Mouse (Mus musculus): ENCODE data around the gene Fktn. TPM values are rescaled to one million over a fixed set of nuclear protein-coding genes. Genes with fewer than 3 reads are reported as not detected.

Gene Fktn
- total and polyA plus RNA-seq, 2 experiments from 2014 or later: 13.2 to 15.2 TPM

DNA sequence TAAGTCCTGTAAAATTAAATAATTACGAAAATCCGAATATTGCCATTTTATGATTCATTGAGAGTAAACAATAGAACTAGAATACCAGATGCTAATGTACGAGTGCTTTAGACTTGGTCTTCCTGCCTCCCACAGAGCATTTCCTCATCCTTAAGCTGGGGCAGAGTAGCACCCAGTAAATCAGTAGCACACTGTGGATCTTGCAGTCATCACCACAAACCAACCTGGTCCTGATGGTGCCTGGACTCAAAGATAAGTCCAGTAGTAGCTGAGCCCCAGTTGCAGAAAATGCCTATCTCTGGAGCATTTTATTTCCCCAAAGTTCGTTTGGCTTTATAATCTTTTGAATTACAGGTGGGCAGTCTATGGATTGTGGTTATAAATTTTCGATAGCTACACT, 73.1 kb downstream of the Fktn start:
- no peaks in the 10 kb centered on the region for H3K36me3 ChIP-seq (ENCODE audit: insufficient read depth, low read length)
- H3K27ac ChIP-seq: no peak overlapping the region
- no peaks in the 10 kb centered on the region for H3K4me1 ChIP-seq (ENCODE audit: insufficient read depth, low read length)
- WGBS: 78% methylated on average over 5 of the region's 5 CpGs
- H3K9ac ChIP-seq (replicated peaks; ENCODE audit: low read length): no peak overlapping the region
- H3K9me3 ChIP-seq (ENCODE audit: low read length): no peaks in the 10 kb centered on the region
- no peak overlapping the region for H3K4me2 ChIP-seq (ENCODE audit: low read depth, low read length)
- no peak overlapping the region for H3K4me3 ChIP-seq (ENCODE audit: low read length)
- no peak for TF ChIP-seq CTCF (IDR thresholded peaks at IDR 0.05; ENCODE audit: low read depth)
- no peak for DNase-seq (ENCODE audit: low spot score)
- ATAC-seq: no peak
- H3K27me3 ChIP-seq (ENCODE audit: insufficient read depth, low read length): no peaks in the 10 kb centered on the region

DNA sequence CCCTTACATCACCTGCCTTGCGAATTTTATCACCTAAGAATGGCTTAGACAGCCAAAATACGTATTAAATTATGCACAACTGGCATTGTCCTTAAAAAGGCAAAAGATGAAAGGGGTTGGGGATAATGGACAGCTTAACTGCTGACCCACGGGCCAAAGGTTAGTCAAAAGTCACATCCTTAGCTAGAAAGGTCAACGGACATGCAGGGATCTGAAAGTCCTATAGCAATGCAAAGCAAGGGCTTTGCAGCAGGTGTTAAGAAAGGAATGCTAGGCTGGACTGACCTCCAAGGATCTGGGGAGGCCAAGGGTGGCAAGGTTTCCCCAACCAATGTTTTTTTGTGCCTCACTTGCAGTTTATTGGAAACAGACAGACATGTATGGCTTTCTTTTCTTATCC, 75.5 kb downstream of the Fktn start:
- WGBS: 15% methylated on average over 4 of the region's 4 CpGs
- Histone ChIP-seq H3K27me3 (ENCODE audit: insufficient read depth, low read length) (no peaks in the 10 kb centered on the region), H3K4me2 (ENCODE audit: low read depth, low read length) (no peak overlapping the region), H3K9ac (replicated peaks; ENCODE audit: low read length) (no peak overlapping the region), H3K27ac (no peak overlapping the region), H3K9me3 (ENCODE audit: low read length) (no peaks in the 10 kb centered on the region), H3K4me3 (ENCODE audit: low read length) (no peak overlapping the region), H3K36me3 (ENCODE audit: insufficient read depth, low read length) (no peaks in the 10 kb centered on the region), H3K4me1 (ENCODE audit: insufficient read depth, low read length) (no peaks in the 10 kb centered on the region)
- no peak for TF ChIP-seq CTCF (IDR thresholded peaks at IDR 0.05; ENCODE audit: low read depth)
- ATAC-seq (no peak), DNase-seq (ENCODE audit: low spot score) (no peak)

DNA sequence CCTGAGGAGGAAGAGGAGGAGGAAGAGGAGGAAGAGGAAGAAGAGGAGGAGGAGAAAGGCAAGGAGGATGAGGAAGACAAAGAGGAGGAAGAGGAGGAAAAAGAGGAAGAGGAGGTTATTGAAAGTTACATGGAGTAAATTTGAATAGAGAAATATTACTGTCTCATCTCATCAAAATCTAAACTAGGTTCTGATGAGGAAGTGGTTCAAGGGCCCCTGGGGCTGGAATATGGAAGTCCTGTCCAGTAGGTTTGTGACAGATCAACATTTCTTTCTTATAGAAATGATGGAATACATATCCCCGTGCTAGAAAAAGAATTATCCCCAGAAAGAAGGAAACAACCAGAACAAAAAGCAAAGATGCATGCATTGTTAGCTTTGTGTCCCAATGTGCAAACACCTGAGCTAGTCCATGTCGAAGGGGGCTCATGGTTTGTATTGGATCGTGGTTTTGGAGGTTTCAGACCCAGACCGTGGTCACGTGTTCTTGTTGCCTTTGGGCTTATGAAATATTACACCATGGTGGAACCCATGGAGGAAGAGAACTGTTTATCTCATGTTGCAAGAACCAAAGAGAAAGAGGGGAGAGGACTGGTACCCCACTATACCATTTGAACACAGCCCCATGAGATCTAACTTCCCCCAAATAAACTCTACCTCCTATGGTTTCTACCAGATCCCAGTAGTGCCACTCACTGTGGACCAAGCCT, 80.6 kb downstream of the Fktn start:
- DNase-seq (ENCODE audit: low spot score): no peak

DNA sequence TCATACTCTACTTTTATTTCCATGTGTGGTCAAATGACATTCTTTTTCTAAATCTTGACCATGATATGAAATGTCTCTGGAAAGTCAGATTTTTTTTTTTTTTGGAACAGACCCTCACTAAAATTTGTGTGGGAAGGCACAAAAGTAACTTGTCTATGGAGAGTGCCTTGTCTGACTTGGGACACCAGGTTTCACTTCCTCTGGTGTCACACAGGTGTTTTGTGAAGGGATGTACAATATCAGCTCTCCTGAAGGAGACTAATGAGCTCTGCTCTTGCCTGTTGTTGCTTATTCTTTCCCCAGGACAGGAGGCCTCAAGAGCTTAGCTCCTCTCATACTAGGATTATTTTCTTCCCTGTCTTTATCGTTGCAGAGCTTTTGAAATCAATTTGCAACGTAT, 81.3 kb downstream of the Fktn start:
- H3K27me3 ChIP-seq (ENCODE audit: insufficient read depth, low read length): no peaks in the 10 kb centered on the region
- H3K27ac ChIP-seq: no peak overlapping the region
- H3K9ac ChIP-seq (replicated peaks; ENCODE audit: low read length): no peak overlapping the region
- H3K4me1 ChIP-seq (ENCODE audit: insufficient read depth, low read length): no peaks in the 10 kb centered on the region
- H3K9me3 ChIP-seq (ENCODE audit: low read length): no peaks in the 10 kb centered on the region
- H3K4me3 ChIP-seq (ENCODE audit: low read length): no peak overlapping the region
- H3K4me2 ChIP-seq (ENCODE audit: low read depth, low read length): no peak overlapping the region
- ATAC-seq (no peak), DNase-seq (ENCODE audit: low spot score) (no peak)
- no peaks in the 10 kb centered on the region for H3K36me3 ChIP-seq (ENCODE audit: insufficient read depth, low read length)
- no peak for TF ChIP-seq CTCF (IDR thresholded peaks at IDR 0.05; ENCODE audit: low read depth)
- WGBS: 23% methylated on average over 2 of the region's 2 CpGs

More for the DNA sequence above, 80.6 kb downstream of the Fktn start:
- 93% methylated on average over 5 of the region's 5 CpGs for whole genome bisulfite sequencing
- ATAC-seq: no peak
- Histone ChIP-seq H3K9ac (replicated peaks; ENCODE audit: low read length) (no peak overlapping the region), H3K27me3 (ENCODE audit: insufficient read depth, low read length) (no peaks in the 10 kb centered on the region), H3K4me1 (ENCODE audit: insufficient read depth, low read length) (no peaks in the 10 kb centered on the region), H3K27ac (no peak overlapping the region), H3K36me3 (ENCODE audit: insufficient read depth, low read length) (no peaks in the 10 kb centered on the region), H3K9me3 (ENCODE audit: low read length) (no peaks in the 10 kb centered on the region), H3K4me2 (ENCODE audit: low read depth, low read length) (no peak overlapping the region), H3K4me3 (ENCODE audit: low read length) (no peak overlapping the region)
- TF ChIP-seq CTCF (IDR thresholded peaks at IDR 0.05; ENCODE audit: low read depth): no peak

DNA sequence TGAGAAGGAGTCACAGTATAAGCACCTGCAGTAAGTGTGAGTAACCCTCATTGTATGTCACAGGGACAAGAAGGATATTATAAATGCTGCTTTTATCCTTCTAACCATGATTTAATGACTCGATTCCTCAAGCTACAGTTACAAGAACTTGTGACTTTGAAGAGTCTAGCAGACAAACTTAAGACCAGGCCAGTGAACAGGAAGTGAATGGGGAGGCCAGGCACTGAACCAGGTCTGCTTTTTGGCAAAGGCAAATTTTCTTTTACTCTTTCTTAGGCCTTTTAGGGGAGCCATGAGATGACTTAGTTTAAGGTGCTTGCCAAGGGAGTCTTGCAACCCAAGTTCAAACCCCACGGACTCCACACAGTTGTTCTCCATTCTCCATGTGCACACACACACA, 81.9 kb downstream of the Fktn start:
- H3K9ac ChIP-seq (replicated peaks; ENCODE audit: low read length): no peak overlapping the region
- H3K9me3 ChIP-seq (ENCODE audit: low read length): no peaks in the 10 kb centered on the region
- WGBS: 96% methylated on average over 2 of the region's 2 CpGs
- no peak overlapping the region for H3K27ac ChIP-seq
- H3K36me3 ChIP-seq (ENCODE audit: insufficient read depth, low read length): no peaks in the 10 kb centered on the region
- no peak for ATAC-seq
- no peak overlapping the region for H3K4me3 ChIP-seq (ENCODE audit: low read length)
- TF ChIP-seq CTCF (IDR thresholded peaks at IDR 0.05; ENCODE audit: low read depth): no peak
- no peak for DNase-seq (ENCODE audit: low spot score)
- H3K4me1 ChIP-seq (ENCODE audit: insufficient read depth, low read length): no peaks in the 10 kb centered on the region
- H3K4me2 ChIP-seq (ENCODE audit: low read depth, low read length): no peak overlapping the region
- no peaks in the 10 kb centered on the region for H3K27me3 ChIP-seq (ENCODE audit: insufficient read depth, low read length)

DNA sequence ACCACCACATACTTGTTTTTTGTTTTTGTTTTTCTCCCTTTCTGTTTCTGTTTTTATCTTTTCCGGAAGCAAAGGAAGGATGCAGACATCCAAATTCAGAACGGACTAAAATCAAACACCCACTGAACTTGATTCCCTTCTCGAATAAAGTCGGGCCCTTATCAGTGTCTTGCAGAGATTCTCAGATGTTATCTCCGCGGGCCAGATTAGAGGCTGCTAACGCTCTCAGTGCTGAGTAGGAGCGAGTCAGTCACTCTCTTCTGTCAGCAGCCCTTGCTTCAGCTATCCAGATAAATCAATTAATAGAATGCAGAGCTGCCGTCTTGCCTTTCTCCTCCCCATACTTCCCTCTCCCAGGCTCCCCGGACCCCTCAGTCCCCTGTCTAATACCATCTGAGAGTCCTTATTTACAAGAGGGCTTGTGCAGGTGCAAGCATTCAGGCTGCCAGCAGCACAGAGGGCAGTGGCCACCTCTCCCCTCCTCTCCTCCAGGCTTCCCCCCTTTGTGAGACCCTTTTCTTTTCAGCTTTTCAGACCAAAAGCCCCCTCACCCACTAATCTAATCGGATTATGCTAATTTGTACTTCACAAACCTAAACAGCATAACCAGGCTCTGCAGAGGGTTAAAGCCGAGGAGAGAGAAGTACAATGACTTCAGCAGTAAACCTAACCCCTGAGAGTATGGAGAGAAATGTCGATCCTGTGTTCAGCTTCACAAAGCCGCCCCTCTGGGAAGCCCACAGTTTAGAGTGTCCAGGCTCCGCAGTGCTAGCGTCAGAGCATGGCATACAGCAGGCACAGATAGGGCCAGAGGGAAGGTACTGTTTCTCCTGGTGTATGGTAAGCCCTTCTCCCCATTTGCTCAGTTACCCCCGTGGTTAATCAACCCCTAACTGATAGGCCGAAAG, 83.3 kb downstream of the Fktn start:
- Histone ChIP-seq H3K36me3 (ENCODE audit: insufficient read depth, low read length) (no peaks in the 10 kb centered on the region), H3K27ac (no peak overlapping the region), H3K9me3 (ENCODE audit: low read length) (no peaks in the 10 kb centered on the region), H3K4me3 (ENCODE audit: low read length) (no peak overlapping the region), H3K27me3 (ENCODE audit: insufficient read depth, low read length) (no peaks in the 10 kb centered on the region), H3K4me2 (ENCODE audit: low read depth, low read length) (peak overlapping the region; percentile 8; the same call in 1 of the 2 replicates), H3K9ac (replicated peaks; ENCODE audit: low read length) (no peak overlapping the region), H3K4me1 (ENCODE audit: insufficient read depth, low read length) (no peaks in the 10 kb centered on the region)
- no peak for TF ChIP-seq CTCF (IDR thresholded peaks at IDR 0.05; ENCODE audit: low read depth)
- 16% methylated on average over 18 of the region's 18 CpGs for WGBS
- no peak for DNase-seq (ENCODE audit: low spot score)
- 0 out of 2 replicates have a peak, but pooled peaks have one; percentile 43 for ATAC-seq
